Mouse (Mus musculus): ENCODE data around the gene Sec16b. TPM values are rescaled to one million over a fixed set of nuclear protein-coding genes. Genes with fewer than 3 reads are reported as not detected.

The Sec16b gene
- polyA plus RNA-seq, 2 experiments = 5.9 to 6.1 TPM

DNA sequence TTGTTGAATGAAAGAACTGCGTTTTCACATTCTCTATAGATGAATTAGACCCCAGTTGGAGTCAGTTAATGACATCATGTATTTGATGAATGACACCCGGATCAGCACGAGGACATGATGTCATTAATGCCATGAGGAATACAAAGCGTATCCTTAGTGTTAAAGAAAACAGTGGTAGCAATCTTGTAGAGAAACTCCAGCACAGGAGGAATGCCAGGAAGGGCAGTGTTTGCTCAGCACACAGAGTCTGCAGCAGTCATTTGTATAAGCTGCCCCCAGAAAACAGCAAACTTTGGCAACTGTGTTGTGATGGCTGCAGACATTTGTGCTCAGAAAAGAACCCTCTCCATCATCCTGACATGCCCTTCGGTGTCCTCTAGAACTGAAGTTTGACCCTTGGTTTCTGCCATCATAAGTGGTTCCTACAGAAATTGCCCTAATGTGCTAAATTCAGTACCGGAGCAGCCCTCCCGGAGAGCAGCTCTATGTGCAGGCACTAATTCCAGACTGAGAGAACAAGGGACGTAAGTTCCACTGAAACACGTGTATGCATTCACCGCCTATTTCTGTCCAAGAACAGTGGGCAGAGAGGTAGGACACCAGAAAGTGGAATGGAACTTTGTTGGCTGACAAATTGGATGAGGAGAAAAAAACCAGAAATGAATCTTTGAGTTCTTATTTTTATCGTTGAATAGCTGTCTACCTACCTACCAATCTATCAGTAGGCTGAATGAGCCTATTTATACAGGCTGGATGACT is 6.3 kb downstream of the Sec16b start:
- H3K9ac ChIP-seq (ENCODE audit: low read depth, low read length, severe bottlenecking) = no peak overlapping the region
- no peak overlapping the region for H3K4me2 ChIP-seq (replicated peaks; ENCODE audit: low read depth, low read length, severe bottlenecking)
- H3K27me3 ChIP-seq (ENCODE audit: control insufficient read depth, insufficient read depth, low read length) = no peaks in the 10 kb centered on the region
- no peak overlapping the region for H3K27ac ChIP-seq (replicated peaks; ENCODE audit: low read depth, low read length)
- WGBS = 83% methylated on average over 11 of the region's 11 CpGs
- H3K9me3 ChIP-seq (ENCODE audit: control insufficient read depth, low read length) = no peaks in the 10 kb centered on the region
- no peak for TF ChIP-seq POLR2A (IDR thresholded peaks at IDR 0.05; ENCODE audit: borderline replicate concordance, extremely low read depth, insufficient read depth, insufficient read length)
- no peak overlapping the region for H3K4me3 ChIP-seq (replicated peaks; ENCODE audit: low read length)
- H3K36me3 ChIP-seq (ENCODE audit: control insufficient read depth, insufficient read depth, low read length) = no peaks in the 10 kb centered on the region
- peaks cover 7% of the 10 kb centered on the region; the same call in 1 of the 2 replicates for H3K4me1 ChIP-seq (ENCODE audit: control insufficient read depth, insufficient read depth, low read length)
- no peak for ATAC-seq (ENCODE audit: low FRiP score, low read depth)
- DNase-seq (ENCODE audit: low spot score) = no peak

DNA sequence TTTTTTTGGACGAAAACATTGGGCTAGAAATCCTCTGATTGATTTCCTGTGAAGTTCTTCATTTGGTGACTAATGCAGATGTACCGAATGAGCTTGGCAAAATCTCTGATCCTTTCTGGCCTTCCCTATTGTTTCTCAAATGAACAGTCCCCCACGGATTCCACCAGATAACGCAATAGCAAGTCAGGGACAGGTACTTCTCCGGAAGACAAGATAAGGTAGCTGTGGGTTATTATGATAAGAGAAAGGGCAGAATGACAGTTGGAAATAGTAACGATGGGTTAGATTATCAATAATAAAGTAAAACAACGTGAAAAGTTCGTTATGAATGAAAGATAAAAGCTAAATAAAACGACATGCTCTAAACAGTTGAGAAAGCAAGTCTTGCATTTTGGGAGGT is 7.0 kb downstream of the Sec16b start:
- H3K9ac ChIP-seq (ENCODE audit: low read depth, low read length, severe bottlenecking) = no peak overlapping the region
- H3K4me2 ChIP-seq (replicated peaks; ENCODE audit: low read depth, low read length, severe bottlenecking) = no peak overlapping the region
- no peaks in the 10 kb centered on the region for H3K27me3 ChIP-seq (ENCODE audit: control insufficient read depth, insufficient read depth, low read length)
- no peak overlapping the region for H3K27ac ChIP-seq (replicated peaks; ENCODE audit: low read depth, low read length)
- DNase-seq (ENCODE audit: low spot score) (no peak), ATAC-seq (ENCODE audit: low FRiP score, low read depth) (no peak)
- peaks cover 8% of the 10 kb centered on the region for H3K4me1 ChIP-seq (ENCODE audit: control insufficient read depth, insufficient read depth, low read length)
- no peaks in the 10 kb centered on the region for H3K9me3 ChIP-seq (ENCODE audit: control insufficient read depth, low read length)
- WGBS = 78% methylated on average over 9 of the region's 9 CpGs
- H3K36me3 ChIP-seq (ENCODE audit: control insufficient read depth, insufficient read depth, low read length) = no peaks in the 10 kb centered on the region
- H3K4me3 ChIP-seq (replicated peaks; ENCODE audit: low read length) = no peak overlapping the region
- TF ChIP-seq POLR2A (IDR thresholded peaks at IDR 0.05; ENCODE audit: borderline replicate concordance, extremely low read depth, insufficient read depth, insufficient read length) = no peak

DNA sequence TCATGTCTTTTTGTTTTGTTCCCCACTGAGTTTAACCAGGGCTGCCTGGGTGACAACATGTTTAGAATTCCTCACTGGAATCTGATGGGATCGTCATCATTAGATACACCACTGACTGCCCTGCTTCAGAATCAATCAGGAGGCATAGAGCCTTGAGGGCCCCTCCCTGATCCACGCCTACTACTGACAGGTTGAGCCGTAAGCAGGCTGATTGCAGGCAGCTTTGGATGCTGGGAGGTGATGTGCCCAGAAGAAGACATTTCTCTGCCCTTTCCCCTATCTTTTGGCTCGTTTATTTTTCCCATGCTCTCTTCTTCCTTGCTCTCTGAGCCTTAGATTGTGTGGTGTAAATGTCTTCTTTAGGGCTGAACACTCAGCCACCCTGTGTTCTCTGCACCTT is 7.8 kb downstream of the Sec16b start:
- WGBS = 73% methylated on average over 4 of the region's 4 CpGs
- TF ChIP-seq POLR2A (IDR thresholded peaks at IDR 0.05; ENCODE audit: borderline replicate concordance, extremely low read depth, insufficient read depth, insufficient read length) = no peak
- Histone ChIP-seq H3K4me1 (ENCODE audit: control insufficient read depth, insufficient read depth, low read length) (peaks cover 12% of the 10 kb centered on the region), H3K27me3 (ENCODE audit: control insufficient read depth, insufficient read depth, low read length) (no peaks in the 10 kb centered on the region), H3K36me3 (ENCODE audit: control insufficient read depth, insufficient read depth, low read length) (no peaks in the 10 kb centered on the region), H3K4me2 (replicated peaks; ENCODE audit: low read depth, low read length, severe bottlenecking) (no peak overlapping the region), H3K27ac (replicated peaks; ENCODE audit: low read depth, low read length) (no peak overlapping the region), H3K9ac (ENCODE audit: low read depth, low read length, severe bottlenecking) (no peak overlapping the region), H3K9me3 (ENCODE audit: control insufficient read depth, low read length) (no peaks in the 10 kb centered on the region), H3K4me3 (replicated peaks; ENCODE audit: low read length) (no peak overlapping the region)
- ATAC-seq (ENCODE audit: low FRiP score, low read depth) (no peak), DNase-seq (ENCODE audit: low spot score) (no peak)

DNA sequence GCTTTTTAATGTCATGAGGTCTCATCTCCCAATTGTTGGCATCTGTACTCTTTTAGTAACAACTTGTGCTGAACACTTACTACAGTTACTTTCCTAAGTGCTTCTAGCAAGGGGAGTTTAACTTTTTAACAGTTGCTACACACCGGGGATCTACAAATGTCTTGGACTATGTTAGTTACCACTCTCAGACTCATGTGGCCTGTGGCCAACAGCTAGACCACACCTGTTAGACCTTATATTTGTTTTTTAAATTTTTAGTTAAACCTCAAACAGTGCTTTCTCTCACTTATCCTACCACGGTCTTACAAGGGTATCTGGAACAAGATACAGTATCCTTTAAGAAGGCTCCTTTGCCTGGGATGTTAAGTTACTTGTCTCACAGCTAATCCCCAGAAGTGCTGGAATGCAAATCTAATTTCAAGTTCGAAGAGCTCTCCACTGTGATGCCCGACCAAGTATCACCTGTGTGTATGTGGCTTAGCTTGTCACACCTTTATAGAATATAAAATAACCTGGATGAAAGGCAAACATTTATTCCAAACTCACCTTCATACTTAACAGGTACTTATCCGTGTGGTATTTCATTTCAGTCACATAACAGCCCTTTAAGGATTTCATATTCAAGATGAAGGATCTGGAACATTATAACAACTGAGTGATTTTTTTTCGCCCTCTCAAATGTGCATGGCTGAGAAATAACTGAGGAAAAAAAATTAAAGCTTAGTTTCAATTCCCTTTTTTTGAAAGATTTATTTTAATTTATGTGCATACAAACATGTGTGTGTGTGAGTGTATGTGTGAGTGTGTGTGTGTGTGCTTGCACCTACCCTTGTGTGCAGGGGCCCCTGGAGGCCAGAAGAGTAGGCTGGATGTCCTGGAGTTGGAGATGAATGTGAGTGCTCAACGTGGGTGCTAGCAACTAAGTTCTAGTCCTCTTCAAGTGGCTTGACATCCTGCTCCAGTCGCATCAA is 10.6 kb downstream of the Sec16b start:
- no peak overlapping the region for H3K4me3 ChIP-seq (replicated peaks; ENCODE audit: low read length)
- whole genome bisulfite sequencing = 71% methylated on average over 8 of the region's 8 CpGs
- no peak for TF ChIP-seq POLR2A (IDR thresholded peaks at IDR 0.05; ENCODE audit: borderline replicate concordance, extremely low read depth, insufficient read depth, insufficient read length)
- peaks cover 12% of the 10 kb centered on the region for H3K4me1 ChIP-seq (ENCODE audit: control insufficient read depth, insufficient read depth, low read length)
- DNase-seq (ENCODE audit: low spot score) = no peak
- H3K36me3 ChIP-seq (ENCODE audit: control insufficient read depth, insufficient read depth, low read length) = no peaks in the 10 kb centered on the region
- no peak overlapping the region for H3K27ac ChIP-seq (replicated peaks; ENCODE audit: low read depth, low read length)
- H3K4me2 ChIP-seq (replicated peaks; ENCODE audit: low read depth, low read length, severe bottlenecking) = no peak overlapping the region
- H3K27me3 ChIP-seq (ENCODE audit: control insufficient read depth, insufficient read depth, low read length) = no peaks in the 10 kb centered on the region
- ATAC-seq (ENCODE audit: low FRiP score, low read depth) = no peak
- no peak overlapping the region for H3K9ac ChIP-seq (ENCODE audit: low read depth, low read length, severe bottlenecking)
- H3K9me3 ChIP-seq (ENCODE audit: control insufficient read depth, low read length) = no peaks in the 10 kb centered on the region

DNA sequence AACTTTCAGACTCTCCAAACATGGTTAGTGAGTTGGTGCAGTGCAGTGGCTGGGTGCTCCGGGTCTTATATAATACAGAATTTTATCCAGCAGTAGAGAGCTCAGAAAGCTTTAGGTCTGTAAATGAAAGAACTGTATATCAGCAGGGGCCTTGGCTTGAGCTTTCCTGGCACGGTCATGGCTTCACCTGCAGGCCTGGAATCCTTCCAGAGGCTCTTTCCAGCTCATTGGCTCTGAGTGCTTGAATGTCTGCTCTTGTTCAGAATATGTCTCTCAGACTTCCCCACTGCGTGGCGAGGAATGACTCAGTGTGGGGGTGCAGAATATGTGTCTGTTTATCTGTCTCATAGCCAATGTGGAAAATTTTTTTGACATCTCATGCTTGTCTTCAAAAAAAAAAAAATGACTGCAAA is 11.6 kb downstream of the Sec16b start:
- H3K4me1 ChIP-seq (ENCODE audit: control insufficient read depth, insufficient read depth, low read length) = peaks cover 12% of the 10 kb centered on the region
- no peak overlapping the region for H3K27ac ChIP-seq (replicated peaks; ENCODE audit: low read depth, low read length)
- H3K36me3 ChIP-seq (ENCODE audit: control insufficient read depth, insufficient read depth, low read length) = no peaks in the 10 kb centered on the region
- DNase-seq (ENCODE audit: low spot score) = peak; percentile 86
- TF ChIP-seq POLR2A (IDR thresholded peaks at IDR 0.05; ENCODE audit: borderline replicate concordance, extremely low read depth, insufficient read depth, insufficient read length) = no peak
- no peak overlapping the region for H3K4me2 ChIP-seq (replicated peaks; ENCODE audit: low read depth, low read length, severe bottlenecking)
- no peaks in the 10 kb centered on the region for H3K9me3 ChIP-seq (ENCODE audit: control insufficient read depth, low read length)
- H3K27me3 ChIP-seq (ENCODE audit: control insufficient read depth, insufficient read depth, low read length) = no peaks in the 10 kb centered on the region
- WGBS = 41% methylated on average over 4 of the region's 4 CpGs
- no peak overlapping the region for H3K9ac ChIP-seq (ENCODE audit: low read depth, low read length, severe bottlenecking)
- peak; percentile 69 for ATAC-seq (ENCODE audit: low FRiP score, low read depth)
- H3K4me3 ChIP-seq (replicated peaks; ENCODE audit: low read length) = no peak overlapping the region

Data from limb, embryonic 14.5 days (tissue).